In genomic region chr16:45025321-45025720, GRCm38 (mm10) we compare ENCODE assay signal across 16 mouse cellular contexts.
DNase-seq lines count a peak whose midpoint lies in the region; ATAC-seq and TF ChIP-seq lines count a peak whose summit lies in the region.
"Had no signal": no experiment of that assay in that cellular context is flagged by ENCODE, and none has a peak within 500 bp of the region (broad histone marks: within the 10 kb centered on the region; RNA-seq: fewer than 3 reads in every experiment).

No protein-coding gene starts in this region.

- H3K4me1 ChIP-seq in lung, postnatal 0 days (ENCODE audit: insufficient read depth, low read depth, low read length): no peaks in the 10 kb centered on the region
- H3K4me1 ChIP-seq: embryonic facial prominence, embryonic 12.5 days; midbrain, embryonic 12.5 days; neural tube, embryonic 13.5 days had no signal

- no peak overlapping the region for H3K27ac ChIP-seq in lung, postnatal 0 days (ENCODE audit: low read length)
- H3K27ac ChIP-seq: embryonic facial prominence, embryonic 12.5 days; gastrocnemius, adult 2 months; heart, embryonic 13.5 days; hindbrain, postnatal 0 days; limb, embryonic 15.5 days; midbrain, embryonic 12.5 days; neural tube, embryonic 13.5 days had no signal

- H3K4me2 ChIP-seq in lung, postnatal 0 days (replicated peaks; ENCODE audit: low read depth, low read length): no peak overlapping the region
- H3K4me2 ChIP-seq: embryonic facial prominence, embryonic 12.5 days; heart, embryonic 13.5 days; limb, embryonic 15.5 days; midbrain, embryonic 12.5 days; neural tube, embryonic 13.5 days had no signal

- H3K27me3 ChIP-seq in lung, postnatal 0 days (replicated peaks; ENCODE audit: insufficient read depth, low read length): no peaks in the 10 kb centered on the region
- H3K27me3 ChIP-seq: embryonic facial prominence, embryonic 12.5 days; heart, embryonic 13.5 days; limb, embryonic 15.5 days; midbrain, embryonic 12.5 days; neural tube, embryonic 13.5 days had no signal

- H3K9ac ChIP-seq in lung, postnatal 0 days (replicated peaks; ENCODE audit: low read depth): no peak overlapping the region
- H3K9ac ChIP-seq: embryonic facial prominence, embryonic 12.5 days; heart, embryonic 13.5 days; limb, embryonic 15.5 days; midbrain, embryonic 12.5 days; neural tube, embryonic 13.5 days had no signal

- H3K4me3 ChIP-seq in lung, postnatal 0 days (ENCODE audit: low read depth, low read length): no peak overlapping the region
- H3K4me3 ChIP-seq: embryonic facial prominence, embryonic 12.5 days; gastrocnemius, adult 2 months; heart, embryonic 13.5 days; limb, embryonic 15.5 days; midbrain, embryonic 12.5 days; neural tube, embryonic 13.5 days had no signal

- no peaks in the 10 kb centered on the region for H3K36me3 ChIP-seq in lung, postnatal 0 days (ENCODE audit: insufficient read depth, low read length)
- H3K36me3 ChIP-seq: embryonic facial prominence, embryonic 12.5 days; heart, embryonic 13.5 days; limb, embryonic 15.5 days; midbrain, embryonic 12.5 days; neural tube, embryonic 13.5 days had no signal

- TF ChIP-seq CTCF in lung, postnatal 0 days (IDR thresholded peaks at IDR 0.05): no peak

- WGBS in lung, postnatal 0 days: 48% methylated on average over 6 of the region's 6 CpGs

- DNase-seq in induced T-regulatory cell, adult 2 months (ENCODE audit: low read depth): peak; percentile 80
- DNase-seq in thymus, postnatal 36 days: peak; percentile 33 to 62
- no peak for DNase-seq in adrenal gland, adult 18-20 months (ENCODE audit: low spot score in 2 of 2)
- DNase-seq in lung, postnatal 0 days (ENCODE audit: low spot score): no peak
- no peak for DNase-seq in kidney, postnatal 25 days
- DNase-seq: cerebellum, adult 2 months; gastrocnemius, adult 2 months; kidney, postnatal 10 days had no signal

- no peak for TF ChIP-seq EP300 in lung, postnatal 0 days (IDR thresholded peaks at IDR 0.05)

- H3K9me3 ChIP-seq in lung, postnatal 0 days (ENCODE audit: low read length): no peaks in the 10 kb centered on the region
- H3K9me3 ChIP-seq: embryonic facial prominence, embryonic 12.5 days; heart, embryonic 13.5 days; limb, embryonic 15.5 days; midbrain, embryonic 12.5 days; neural tube, embryonic 13.5 days had no signal

- ATAC-seq in activated CD4-positive, CD25-positive, alpha-beta regulatory T cell, adult 4 months: peak; percentile 92
- ATAC-seq in megakaryocyte progenitor cell, adult 5-6 weeks (replicated peaks; ENCODE audit: poor library complexity): peak; percentile 94
- no peak for ATAC-seq in lung, postnatal 0 days
- ATAC-seq: hindbrain, postnatal 0 days had no signal

Comparison
In these comparisons a context has a peak if more than half of its experiments do, and no peak if none do; other contexts are left out.
1. DNase-seq: peak in induced T-regulatory cell, adult 2 months (single experiment) and thymus, postnatal 36 days (2 of 2); none in adrenal gland, adult 18-20 months (0 of 2), lung, postnatal 0 days (single experiment) and kidney, postnatal 25 days (0 of 2).